Mouse (Mus musculus): Measurements from ENCODE around the gene Qars. TPM values are rescaled to one million over a fixed set of nuclear protein-coding genes. Genes with fewer than 3 reads are reported as not detected.

Gene Qars
- polyA plus RNA-seq, 1 experiment from 2014 or later = 120 TPM

- Histone ChIP-seq H3K4me1 (ENCODE audit: control insufficient read depth, insufficient read depth, low read length) (no peaks in the 10 kb centered on the region), H3K27me3 (ENCODE audit: control insufficient read depth, insufficient read depth, low read length) (no peaks in the 10 kb centered on the region), H3K4me3 (ENCODE audit: low read depth, low read length) (no peak overlapping the region), H3K9ac (ENCODE audit: low read length) (no peak overlapping the region), H3K36me3 (ENCODE audit: control insufficient read depth, insufficient read depth, low read length) (peaks cover 29% of the 10 kb centered on the region), H3K4me2 (ENCODE audit: low read depth) (no peak overlapping the region), H3K9me3 (ENCODE audit: control insufficient read depth, low read length) (no peaks in the 10 kb centered on the region), H3K27ac (ENCODE audit: low read depth, low read length) (no peak overlapping the region)
- no peak for ATAC-seq (ENCODE audit: insufficient read depth, low FRiP score, low TSS enrichment)
- DNase-seq (ENCODE audit: low spot score) = no peak
Observed at GRCm38 (mm10) chr9:108540846-108541245, 33.3 kb downstream of the Qars start.

GRCm38 (mm10) chr9:108545986-108546385 lies 38.5 kb downstream of the Qars start:
- no peak overlapping the region for H3K9ac ChIP-seq (ENCODE audit: low read length)
- no peaks in the 10 kb centered on the region for H3K4me1 ChIP-seq (ENCODE audit: control insufficient read depth, insufficient read depth, low read length)
- WGBS = 93% methylated on average over 3 of the region's 3 CpGs
- no peak overlapping the region for H3K4me3 ChIP-seq (ENCODE audit: low read depth, low read length)
- DNase-seq (ENCODE audit: low spot score) (no peak), ATAC-seq (ENCODE audit: insufficient read depth, low FRiP score, low TSS enrichment) (no peak)
- H3K36me3 ChIP-seq (ENCODE audit: control insufficient read depth, insufficient read depth, low read length) = peaks cover 31% of the 10 kb centered on the region
- no peaks in the 10 kb centered on the region for H3K9me3 ChIP-seq (ENCODE audit: control insufficient read depth, low read length)
- H3K27me3 ChIP-seq (ENCODE audit: control insufficient read depth, insufficient read depth, low read length) = no peaks in the 10 kb centered on the region
- H3K27ac ChIP-seq (ENCODE audit: low read depth, low read length) = no peak overlapping the region
- no peak overlapping the region for H3K4me2 ChIP-seq (ENCODE audit: low read depth)

DNA sequence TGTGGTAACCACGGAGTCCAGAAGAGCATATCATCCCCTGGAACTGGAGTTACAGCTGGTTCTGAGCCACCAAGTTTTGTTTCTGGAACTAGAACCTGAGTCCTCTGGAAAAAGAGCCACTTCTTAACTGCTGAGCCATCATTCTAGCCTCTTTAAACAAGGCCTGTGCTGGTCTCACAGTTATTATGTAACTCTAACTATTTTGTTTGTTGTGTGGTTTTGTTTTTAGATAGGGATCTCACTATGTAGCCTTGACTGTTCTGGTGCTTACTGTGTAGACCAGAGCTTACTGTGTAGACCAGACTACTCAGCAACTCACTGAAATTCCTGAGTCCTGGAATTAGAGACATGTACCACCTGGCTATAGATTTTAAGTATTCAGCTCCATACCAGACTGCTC lies 39.4 kb downstream of the Qars start:
- H3K4me1 ChIP-seq (ENCODE audit: control insufficient read depth, insufficient read depth, low read length) = no peaks in the 10 kb centered on the region
- H3K4me2 ChIP-seq (ENCODE audit: low read depth) = no peak overlapping the region
- H3K9ac ChIP-seq (ENCODE audit: low read length) = no peak overlapping the region
- no peak overlapping the region for H3K27ac ChIP-seq (ENCODE audit: low read depth, low read length)
- no peak overlapping the region for H3K4me3 ChIP-seq (ENCODE audit: low read depth, low read length)
- WGBS = 88% methylated on average over 1 of the region's 1 CpGs
- no peaks in the 10 kb centered on the region for H3K27me3 ChIP-seq (ENCODE audit: control insufficient read depth, insufficient read depth, low read length)
- ATAC-seq (ENCODE audit: insufficient read depth, low FRiP score, low TSS enrichment) = no peak
- H3K9me3 ChIP-seq (ENCODE audit: control insufficient read depth, low read length) = no peaks in the 10 kb centered on the region
- DNase-seq (ENCODE audit: low spot score) = no peak
- peaks cover 31% of the 10 kb centered on the region for H3K36me3 ChIP-seq (ENCODE audit: control insufficient read depth, insufficient read depth, low read length)

- H3K4me2 ChIP-seq (ENCODE audit: low read depth) = no peak overlapping the region
- no peak overlapping the region for H3K4me3 ChIP-seq (ENCODE audit: low read depth, low read length)
- no peak overlapping the region for H3K27ac ChIP-seq (ENCODE audit: low read depth, low read length)
- 90% methylated on average over 4 of the region's 4 CpGs for WGBS
- H3K9ac ChIP-seq (ENCODE audit: low read length) = no peak overlapping the region
- H3K36me3 ChIP-seq (ENCODE audit: control insufficient read depth, insufficient read depth, low read length) = peaks cover 24% of the 10 kb centered on the region
- H3K27me3 ChIP-seq (ENCODE audit: control insufficient read depth, insufficient read depth, low read length) = no peaks in the 10 kb centered on the region
- no peaks in the 10 kb centered on the region for H3K9me3 ChIP-seq (ENCODE audit: control insufficient read depth, low read length)
- H3K4me1 ChIP-seq (ENCODE audit: control insufficient read depth, insufficient read depth, low read length) = peaks cover 4% of the 10 kb centered on the region
- ATAC-seq (ENCODE audit: insufficient read depth, low FRiP score, low TSS enrichment) (no peak), DNase-seq (ENCODE audit: low spot score) (no peak)
Observed at GRCm38 (mm10) chr9:108559169-108559568, 51.7 kb downstream of the Qars start.

DNA sequence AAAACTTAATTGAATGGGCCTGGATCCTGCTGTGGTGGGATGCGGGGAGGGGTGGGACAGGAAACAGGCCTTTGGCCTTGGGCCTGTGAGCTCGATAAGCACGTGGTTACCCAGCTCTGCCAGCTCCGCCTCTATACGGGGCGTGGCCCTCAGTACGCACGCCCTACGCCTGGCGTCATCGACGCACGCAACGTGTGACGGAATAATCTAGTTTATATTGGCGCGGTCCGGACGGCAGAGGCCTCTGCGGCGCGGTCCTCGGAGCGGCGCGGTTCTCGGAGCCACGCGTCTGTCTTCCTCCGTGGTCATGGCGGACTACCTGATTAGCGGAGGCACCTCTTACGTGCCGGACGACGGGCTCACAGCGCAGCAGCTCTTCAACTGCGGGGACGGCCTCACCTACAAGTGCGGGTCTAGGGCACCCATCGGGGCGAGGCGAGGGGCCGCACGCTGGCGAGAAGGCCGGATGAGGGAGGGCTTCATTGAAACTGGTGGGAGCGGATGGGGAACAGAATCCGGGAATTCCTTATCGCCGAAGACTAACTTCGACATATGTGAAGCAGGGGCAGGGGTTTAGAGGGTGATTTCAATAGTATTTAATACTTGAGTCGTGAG lies 52.8 kb downstream of the Qars start, which contains the start of gene Impdh2:
Impdh2 (plus strand) TSS at position 60 of the 615 bp plus-strand sequence.
- H3K4me2 ChIP-seq (ENCODE audit: low read depth) = peak within 1 kb of the TSS; percentile 81
- H3K9ac ChIP-seq (ENCODE audit: low read length) = peak within 1 kb of the TSS; percentile 69
- H3K27ac ChIP-seq (ENCODE audit: low read depth, low read length) = peak within 1 kb of the TSS; percentile 21; the same call in 1 of the 2 replicates
- DNase-seq (ENCODE audit: low spot score) (peak; percentile 97), ATAC-seq (ENCODE audit: insufficient read depth, low FRiP score, low TSS enrichment) (peak; percentile 98)
- no peaks in the 10 kb centered on the region for H3K9me3 ChIP-seq (ENCODE audit: control insufficient read depth, low read length)
- WGBS = under 1% methylated on average over 47 of the region's 53 CpGs
- no peaks in the 10 kb centered on the region for H3K27me3 ChIP-seq (ENCODE audit: control insufficient read depth, insufficient read depth, low read length)
- H3K36me3 ChIP-seq (ENCODE audit: control insufficient read depth, insufficient read depth, low read length) = peaks cover 26% of the 10 kb centered on the region
- peaks cover 4% of the 10 kb centered on the region for H3K4me1 ChIP-seq (ENCODE audit: control insufficient read depth, insufficient read depth, low read length)
- H3K4me3 ChIP-seq (ENCODE audit: low read depth, low read length) = peak within 1 kb of the TSS; percentile 51

GRCm38 (mm10) chr9:108563671-108564070 lies 56.2 kb downstream of the Qars start:
- H3K36me3 ChIP-seq (ENCODE audit: control insufficient read depth, insufficient read depth, low read length) = peaks cover 10% of the 10 kb centered on the region
- no peak for ATAC-seq (ENCODE audit: insufficient read depth, low FRiP score, low TSS enrichment)
- 91% methylated on average over 8 of the region's 8 CpGs for WGBS

DNA sequence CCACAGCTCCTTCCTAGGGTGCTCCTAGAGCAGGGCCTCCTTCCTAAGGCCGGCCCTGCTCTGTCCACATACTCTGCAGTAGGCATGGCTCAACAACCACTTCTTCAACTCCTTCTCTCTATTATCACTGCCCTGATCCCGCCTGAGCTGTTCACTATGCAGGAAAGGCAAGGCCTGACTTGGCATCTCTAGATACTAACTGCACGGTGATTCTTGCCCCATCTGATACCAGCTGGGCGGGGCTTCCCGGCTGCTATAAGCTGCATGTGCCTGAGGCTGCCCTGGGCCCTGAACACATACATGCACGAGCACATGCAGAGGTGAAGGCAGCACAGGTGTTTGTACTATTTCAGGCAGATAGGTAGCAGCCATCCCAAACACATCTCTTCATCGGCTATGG lies 56.6 kb downstream of the Qars start:
- 88% methylated on average over 7 of the region's 7 CpGs for WGBS
- ATAC-seq (ENCODE audit: insufficient read depth, low FRiP score, low TSS enrichment) (no peak), DNase-seq (ENCODE audit: low spot score) (no peak)
- H3K4me2 ChIP-seq (ENCODE audit: low read depth) = no peak overlapping the region
- H3K9ac ChIP-seq (ENCODE audit: low read length) = no peak overlapping the region
- H3K27me3 ChIP-seq (ENCODE audit: control insufficient read depth, insufficient read depth, low read length) = no peaks in the 10 kb centered on the region
- H3K9me3 ChIP-seq (ENCODE audit: control insufficient read depth, low read length) = no peaks in the 10 kb centered on the region
- H3K4me1 ChIP-seq (ENCODE audit: control insufficient read depth, insufficient read depth, low read length) = peaks cover 16% of the 10 kb centered on the region
- H3K27ac ChIP-seq (ENCODE audit: low read depth, low read length) = no peak overlapping the region
- H3K36me3 ChIP-seq (ENCODE audit: control insufficient read depth, insufficient read depth, low read length) = peaks cover 7% of the 10 kb centered on the region
- no peak overlapping the region for H3K4me3 ChIP-seq (ENCODE audit: low read depth, low read length)

More at GRCm38 (mm10) chr9:108563671-108564070, 56.2 kb downstream of the Qars start:
- no peak overlapping the region for H3K4me3 ChIP-seq (ENCODE audit: low read depth, low read length)
- H3K9ac ChIP-seq (ENCODE audit: low read length) = no peak overlapping the region
- no peak overlapping the region for H3K4me2 ChIP-seq (ENCODE audit: low read depth)
- no peaks in the 10 kb centered on the region for H3K27me3 ChIP-seq (ENCODE audit: control insufficient read depth, insufficient read depth, low read length)
- no peak for DNase-seq (ENCODE audit: low spot score)
- peaks cover 15% of the 10 kb centered on the region for H3K4me1 ChIP-seq (ENCODE audit: control insufficient read depth, insufficient read depth, low read length)
- H3K9me3 ChIP-seq (ENCODE audit: control insufficient read depth, low read length) = no peaks in the 10 kb centered on the region
- no peak overlapping the region for H3K27ac ChIP-seq (ENCODE audit: low read depth, low read length)

Other genes starting within 250 kb of the Qars start
- gene Dag1, start 243.7 kb upstream of the Qars start, polyA plus RNA-seq (2014; fragmentation: Nextera tagmentation; extraction: Ambion mirVana) = 62.4 and 65.9 TPM in 2 replicates
- gene Nicn1, start 217.3 kb upstream of the Qars start, polyA plus RNA-seq (2014; fragmentation: Nextera tagmentation; extraction: Ambion mirVana) = 63.8 and 65.1 TPM in 2 replicates
- 18.8 and 18.9 TPM in 2 replicates for gene Amt, start 210.9 kb upstream of the Qars start, polyA plus RNA-seq (2014; fragmentation: Nextera tagmentation; extraction: Ambion mirVana)
- gene Rhoa, start 201.6 kb upstream of the Qars start, polyA plus RNA-seq (2014; fragmentation: Nextera tagmentation; extraction: Ambion mirVana) = 236 and 274 TPM in 2 replicates
- 30.8 and 31.4 TPM in 2 replicates for gene Tcta, start 201.5 kb upstream of the Qars start, polyA plus RNA-seq (2014; fragmentation: Nextera tagmentation; extraction: Ambion mirVana)
- gene Gpx1, start 168.8 kb upstream of the Qars start, polyA plus RNA-seq (2014; fragmentation: Nextera tagmentation; extraction: Ambion mirVana) = 700 and 705 TPM in 2 replicates
- gene Usp4, start 159.9 kb upstream of the Qars start, polyA plus RNA-seq (2014; fragmentation: Nextera tagmentation; extraction: Ambion mirVana) = 141 and 145 TPM in 2 replicates
- gene 1700102P08Rik, start 114.9 kb upstream of the Qars start, polyA plus RNA-seq (2014; fragmentation: Nextera tagmentation; extraction: Ambion mirVana) = 0.84 and 1.3 TPM in 2 replicates
- gene Ccdc36, start 79.2 kb upstream of the Qars start, polyA plus RNA-seq (2014; fragmentation: Nextera tagmentation; extraction: Ambion mirVana) = 0.62 and 0.77 TPM in 2 replicates
- gene BC048562, start 71.2 kb upstream of the Qars start, polyA plus RNA-seq (2014; fragmentation: Nextera tagmentation; extraction: Ambion mirVana) = not detected in 2 replicates
- 50.2 and 58.2 TPM in 2 replicates for gene Ccdc71, start 47.2 kb upstream of the Qars start, polyA plus RNA-seq (2014; fragmentation: Nextera tagmentation; extraction: Ambion mirVana)
- gene Klhdc8b, start 46.1 kb upstream of the Qars start, polyA plus RNA-seq (2014; fragmentation: Nextera tagmentation; extraction: Ambion mirVana) = 25.4 and 28.9 TPM in 2 replicates
- 17.2 and 18.1 TPM in 2 replicates for gene Lamb2, start 28.0 kb upstream of the Qars start, polyA plus RNA-seq (2014; fragmentation: Nextera tagmentation; extraction: Ambion mirVana)
- gene Usp19, start 17.1 kb upstream of the Qars start, polyA plus RNA-seq (2014; fragmentation: Nextera tagmentation; extraction: Ambion mirVana) = 73.8 and 79.9 TPM in 2 replicates
- 164 and 169 TPM in 2 replicates for gene Qrich1, start 9.1 kb downstream of the Qars start, polyA plus RNA-seq (2014; fragmentation: Nextera tagmentation; extraction: Ambion mirVana)
- 179 and 189 TPM in 2 replicates for gene Impdh2, start 52.6 kb downstream of the Qars start, polyA plus RNA-seq (2014; fragmentation: Nextera tagmentation; extraction: Ambion mirVana)
- 52.1 and 58.2 TPM in 2 replicates for gene Ndufaf3, start 59.7 kb downstream of the Qars start, polyA plus RNA-seq (2014; fragmentation: Nextera tagmentation; extraction: Ambion mirVana)
- 173 and 190 TPM in 2 replicates for gene Dalrd3, start 62.2 kb downstream of the Qars start, polyA plus RNA-seq (2014; fragmentation: Nextera tagmentation; extraction: Ambion mirVana)
- gene Wdr6, start 71.0 kb downstream of the Qars start, polyA plus RNA-seq (2014; fragmentation: Nextera tagmentation; extraction: Ambion mirVana) = 166 and 179 TPM in 2 replicates
- gene P4htm, start 90.0 kb downstream of the Qars start, polyA plus RNA-seq (2014; fragmentation: Nextera tagmentation; extraction: Ambion mirVana) = 10.5 and 11.7 TPM in 2 replicates
- 54.8 and 55.9 TPM in 2 replicates for gene Arih2, start 141.7 kb downstream of the Qars start, polyA plus RNA-seq (2014; fragmentation: Nextera tagmentation; extraction: Ambion mirVana)
- 31.0 and 32.8 TPM in 2 replicates for gene Slc25a20, start 154.4 kb downstream of the Qars start, polyA plus RNA-seq (2014; fragmentation: Nextera tagmentation; extraction: Ambion mirVana)
- 64.6 and 69.0 TPM in 2 replicates for gene Prkar2a, start 181.6 kb downstream of the Qars start, polyA plus RNA-seq (2014; fragmentation: Nextera tagmentation; extraction: Ambion mirVana)